Mouse (Mus musculus) urinary bladder, adult 18-20 months (tissue): Measurements from ENCODE around the gene Adarb2.

Experiments
- DNase-seq, 2 experiments: peaks; one replicate each; pipeline ENCODE4 v3.0.0; 2022; ENCODE audit warnings: low spot score in 2 of 2, mixed read lengths in 2 of 2

The Adarb2 gene

DNA sequence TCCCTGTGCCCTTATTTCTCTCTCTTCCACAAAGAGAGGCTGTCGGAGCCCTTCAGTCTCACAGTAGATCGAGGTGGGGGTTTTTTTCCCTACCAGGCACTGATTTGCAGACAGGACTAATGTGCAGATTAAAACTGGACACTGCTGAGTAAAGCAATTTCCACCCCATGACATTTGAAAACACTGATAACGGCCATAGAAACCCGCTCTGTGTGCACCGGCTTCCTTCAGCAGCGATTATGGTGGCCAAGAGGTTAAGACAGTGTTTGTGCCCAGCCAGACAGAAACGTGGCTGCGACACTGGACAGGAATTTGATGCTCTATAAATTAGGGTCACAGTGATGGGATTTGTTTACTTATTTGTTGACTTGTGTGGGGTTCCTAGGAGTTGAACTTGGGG lies 590.6 kb downstream of the Adarb2 start:
- DNase-seq, result no peak

GRCm38 (mm10) chr13:8800576-8800975 lies 597.9 kb downstream of the Adarb2 start:
- DNase-seq, result no peak

GRCm38 (mm10) chr13:8805931-8806330 lies 603.3 kb downstream of the Adarb2 start:
- DNase-seq, result no peak
